In genomic region chr1:66176838-66177105, GRCm38 (mm10) we compare ENCODE assay signal across 11 mouse cellular contexts. TPM values are rescaled to one million over a fixed set of nuclear protein-coding genes. Genes with fewer than 3 reads are reported as not detected.
DNase-seq lines count a peak whose midpoint lies in the region; ATAC-seq and TF ChIP-seq lines count a peak whose summit lies in the region.
"Had no signal": no experiment of that assay in that cellular context is flagged by ENCODE, and none has a peak within 500 bp of the region (broad histone marks: within the 10 kb centered on the region; RNA-seq: fewer than 3 reads in every experiment).

No protein-coding gene starts in this region.

- TF ChIP-seq POLR2A in CH12.LX (IDR thresholded peaks at IDR 0.05; ENCODE audit: low read depth, low read length): no peak

- TF ChIP-seq RAD21 in CH12.LX (IDR thresholded peaks at IDR 0.05; ENCODE audit: low read depth, low read length): no peak

- no peak overlapping the region for H3K9ac ChIP-seq in CH12.LX (ENCODE audit: insufficient read depth, low read depth)
- H3K9ac ChIP-seq in hindbrain, embryonic 11.5 days (ENCODE audit: low read depth, low read length): peak overlapping the region; percentile 60; the same call in 1 of the 2 replicates
- H3K9ac ChIP-seq in midbrain, embryonic 14.5 days (replicated peaks; ENCODE audit: low read length): peak overlapping the region; percentile 96
- no peak overlapping the region for H3K9ac ChIP-seq in intestine, postnatal 0 days (ENCODE audit: low read depth, low read length)
- H3K9ac ChIP-seq: heart, embryonic 13.5 days had no signal

- H3K4me3 ChIP-seq in CH12.LX (replicated peaks in 1 of 3; ENCODE audit: low read depth in 2 of 3, low read length in 2 of 3, poor library complexity in 1 of 3): no peak overlapping the region
- peak overlapping the region; percentile 67 for H3K4me3 ChIP-seq in embryonic facial prominence, embryonic 10.5 days
- peak overlapping the region; percentile 54 for H3K4me3 ChIP-seq in hindbrain, embryonic 11.5 days (ENCODE audit: low read depth, low read length)
- H3K4me3 ChIP-seq in midbrain, embryonic 14.5 days (replicated peaks; ENCODE audit: low read depth, low read length): peak overlapping the region; percentile 69
- no peak overlapping the region for H3K4me3 ChIP-seq in intestine, postnatal 0 days (ENCODE audit: low read depth, low read length)

- H3K27me3 ChIP-seq in CH12.LX (replicated peaks): no peaks in the 10 kb centered on the region
- peaks cover 27% of the 10 kb centered on the region for H3K27me3 ChIP-seq in embryonic facial prominence, embryonic 10.5 days (replicated peaks; ENCODE audit: low read depth, poor library complexity, severe bottlenecking)
- no peaks in the 10 kb centered on the region for H3K27me3 ChIP-seq in hindbrain, embryonic 11.5 days (ENCODE audit: control insufficient read depth, insufficient read depth, low read length)
- no peaks in the 10 kb centered on the region for H3K27me3 ChIP-seq in midbrain, embryonic 14.5 days (ENCODE audit: control insufficient read depth, insufficient read depth, low read length)
- H3K27me3 ChIP-seq in intestine, postnatal 0 days (replicated peaks; ENCODE audit: control insufficient read depth, insufficient read depth, low read length): no peaks in the 10 kb centered on the region

- H3K27ac ChIP-seq in CH12.LX (ENCODE audit: insufficient read depth, low read depth): no peak overlapping the region
- H3K27ac ChIP-seq in embryonic facial prominence, embryonic 10.5 days (replicated peaks): no peak overlapping the region
- no peak overlapping the region for H3K27ac ChIP-seq in hindbrain, embryonic 11.5 days (ENCODE audit: low read depth, low read length)
- peak overlapping the region; percentile 93 for H3K27ac ChIP-seq in midbrain, embryonic 14.5 days (replicated peaks; ENCODE audit: low read depth, low read length)
- H3K27ac ChIP-seq in intestine, postnatal 0 days (ENCODE audit: low read depth, low read length): no peak overlapping the region
- H3K27ac ChIP-seq: heart, embryonic 13.5 days had no signal

- H3K36me3 ChIP-seq in CH12.LX (replicated peaks in 1 of 2; ENCODE audit: control insufficient read depth in 1 of 2, insufficient read depth in 1 of 2, low read length in 1 of 2): no peaks in the 10 kb centered on the region
- no peaks in the 10 kb centered on the region for H3K36me3 ChIP-seq in embryonic facial prominence, embryonic 10.5 days (replicated peaks)
- H3K36me3 ChIP-seq in hindbrain, embryonic 11.5 days (ENCODE audit: control insufficient read depth, insufficient read depth, low read length): no peaks in the 10 kb centered on the region
- H3K36me3 ChIP-seq in midbrain, embryonic 14.5 days (ENCODE audit: control insufficient read depth, insufficient read depth, low read length): peaks cover 6% of the 10 kb centered on the region
- H3K36me3 ChIP-seq in intestine, postnatal 0 days (ENCODE audit: control insufficient read depth, insufficient read depth): no peaks in the 10 kb centered on the region
- H3K36me3 ChIP-seq: heart, embryonic 13.5 days had no signal

- 75% methylated on average over 2 of the region's 2 CpGs for WGBS in embryonic facial prominence, embryonic 10.5 days
- WGBS in hindbrain, embryonic 11.5 days: 57% methylated on average over 2 of the region's 2 CpGs
- 24% methylated on average over 2 of the region's 2 CpGs for WGBS in midbrain, embryonic 14.5 days
- WGBS in intestine, postnatal 0 days: 69% methylated on average over 2 of the region's 2 CpGs

- TF ChIP-seq EP300 in CH12.LX (IDR thresholded peaks at IDR 0.05; ENCODE audit: low read length): no peak

- no peaks in the 10 kb centered on the region for H3K79me2 ChIP-seq in CH12.LX (replicated peaks; ENCODE audit: control insufficient read depth, extremely low read depth, insufficient read depth, poor library complexity, severe bottlenecking)

- DNase-seq in CH12.LX (ENCODE audit: extremely low read depth): peak; percentile 40
- DNase-seq in embryonic facial prominence, embryonic 10.5 days (ENCODE audit: low spot score): no peak
- DNase-seq in hindbrain, embryonic 11.5 days (ENCODE audit: low spot score): peak; percentile 27
- peak; percentile 67 for DNase-seq in midbrain, embryonic 14.5 days
- DNase-seq in urinary bladder, postnatal 4 days (ENCODE audit: low spot score in 2 of 2): no peak
- DNase-seq in adrenal gland, postnatal 25 days: no peak
- DNase-seq: kidney, adult 2 months; right cerebral cortex, postnatal 25 days had no signal

- no peak for TF ChIP-seq CTCF in CH12.LX (conservative IDR thresholded peaks at IDR 0.05 in 1 of 2, IDR thresholded peaks at IDR 0.05 in 1 of 2; ENCODE audit: low read depth in 2 of 2, low read length in 2 of 2)
- no peak for TF ChIP-seq CTCF in intestine, postnatal 0 days (IDR thresholded peaks at IDR 0.05; ENCODE audit: low read depth)

- H3K9me3 ChIP-seq in CH12.LX (replicated peaks; ENCODE audit: low read length): no peaks in the 10 kb centered on the region
- H3K9me3 ChIP-seq in embryonic facial prominence, embryonic 10.5 days: no peaks in the 10 kb centered on the region
- H3K9me3 ChIP-seq in hindbrain, embryonic 11.5 days (ENCODE audit: control insufficient read depth, low read length): no peaks in the 10 kb centered on the region
- no peaks in the 10 kb centered on the region for H3K9me3 ChIP-seq in midbrain, embryonic 14.5 days (ENCODE audit: control insufficient read depth, low read length)
- no peaks in the 10 kb centered on the region for H3K9me3 ChIP-seq in intestine, postnatal 0 days (ENCODE audit: control insufficient read depth)
- H3K9me3 ChIP-seq: heart, embryonic 13.5 days had no signal

- ATAC-seq in hindbrain, embryonic 11.5 days (ENCODE audit: low FRiP score): no peak
- ATAC-seq in midbrain, embryonic 14.5 days (ENCODE audit: low FRiP score, low TSS enrichment): no peak
- ATAC-seq in frontal cortex, adult (ENCODE audit: low TSS enrichment): no peak
- no peak for ATAC-seq in intestine, postnatal 0 days

- dilution Hi-C loops in CH12.LX (cut with MboI; ENCODE audit: extremely low pct_ligation_motif_present, extremely low pct_unique_long_range_greater_than_20kb, low sequenced_read_pairs): no loop called here

- H3K4me1 ChIP-seq in CH12.LX (ENCODE audit: control insufficient read depth in 1 of 2, insufficient read depth in 2 of 2): peaks cover 0 to 21% of the 10 kb centered on the region in 2 experiments; a peak in 2 of 4 replicates
- peaks cover 24% of the 10 kb centered on the region for H3K4me1 ChIP-seq in embryonic facial prominence, embryonic 10.5 days
- no peaks in the 10 kb centered on the region for H3K4me1 ChIP-seq in hindbrain, embryonic 11.5 days (replicated peaks; ENCODE audit: control insufficient read depth, insufficient read depth, low read length)
- peaks cover 30% of the 10 kb centered on the region for H3K4me1 ChIP-seq in midbrain, embryonic 14.5 days (ENCODE audit: control insufficient read depth, insufficient read depth, low read length)
- no peaks in the 10 kb centered on the region; the same call in 1 of the 2 replicates for H3K4me1 ChIP-seq in intestine, postnatal 0 days (replicated peaks; ENCODE audit: control insufficient read depth, insufficient read depth, low read length)

- in situ Hi-C loops in CH12.LX (cut with MboI; ENCODE audit: low pct_ligation_motif_present, low pct_unique_long_range_greater_than_20kb, low sequenced_read_pairs): no loop called here

- H3K4me2 ChIP-seq in CH12.LX (ENCODE audit: insufficient read depth, low read depth, poor library complexity, severe bottlenecking): no peak overlapping the region
- peak overlapping the region; percentile 52 for H3K4me2 ChIP-seq in hindbrain, embryonic 11.5 days (replicated peaks; ENCODE audit: low read depth, low read length)
- H3K4me2 ChIP-seq in midbrain, embryonic 14.5 days (ENCODE audit: low read length): peak overlapping the region; percentile 68
- H3K4me2 ChIP-seq in intestine, postnatal 0 days (replicated peaks; ENCODE audit: low read depth): no peak overlapping the region

TF ChIP-seq in CH12.LX, 34 proteins besides CTCF, POLR2A, EP300 and RAD21:
- no peak for TF ChIP-seq E2F4 (IDR thresholded peaks at IDR 0.05; ENCODE audit: insufficient replicate concordance, low read depth, low read length)
- no peak for TF ChIP-seq MAFK (IDR thresholded peaks at IDR 0.05; ENCODE audit: insufficient replicate concordance, low read length)
- no peak for TF ChIP-seq HCFC1 (IDR thresholded peaks at IDR 0.05; ENCODE audit: low read depth, low read length)
- no peak for TF ChIP-seq ETS1 (conservative IDR thresholded peaks at IDR 0.05; ENCODE audit: low read depth, low read length)
- TF ChIP-seq ELF1 (IDR thresholded peaks at IDR 0.05; ENCODE audit: low read depth, low read length): no peak
- TF ChIP-seq MAZ (IDR thresholded peaks at IDR 0.05; ENCODE audit: low read depth, low read length): no peak
- TF ChIP-seq SIN3A (IDR thresholded peaks at IDR 0.05; ENCODE audit: low read length): no peak
- TF ChIP-seq MYC (IDR thresholded peaks at IDR 0.05; ENCODE audit: low read depth, low read length): no peak

RNA-seq across cellular contexts. Expression of gene Map2, which starts 1.7 kb away (rescaled TPM):
- 1.5 and 2.5 TPM in 2 replicates for total RNA-seq in CH12.LX (2012; rRNA removed)
- 5.0 and 5.9 TPM in 2 replicates for total RNA-seq in CH12.LX (2014; rRNA removed)
- 5.4 and 6.5 TPM in 2 replicates for polyA plus RNA-seq in CH12.LX (2012; ENCODE audit: insufficient read length, low read depth)
- 32.0 and 36.2 TPM in 2 replicates for polyA plus RNA-seq in embryonic facial prominence, embryonic 10.5 days (2016; fragmentation: Nextera tagmentation; extraction: Ambion mirVana)
- polyA plus RNA-seq in hindbrain, embryonic 11.5 days (2014; fragmentation: Nextera tagmentation; extraction: Ambion mirVana): 198 and 228 TPM in 2 replicates
- polyA plus RNA-seq in midbrain, embryonic 14.5 days (2014; fragmentation: Nextera tagmentation; extraction: Ambion mirVana): 489 and 491 TPM in 2 replicates
- total RNA-seq in adrenal gland, postnatal 25 days (2021): 25.1 and 25.6 TPM in 2 replicates
- 2.2 and 3.1 TPM in 2 replicates for polyA plus RNA-seq in intestine, postnatal 0 days (2015; fragmentation: Nextera tagmentation; extraction: Ambion mirVana)

Comparison
In these comparisons a context has a peak if more than half of its experiments do, and no peak if none do; other contexts are left out.
1. DNase-seq: peak in CH12.LX (single experiment), hindbrain, embryonic 11.5 days (single experiment) and midbrain, embryonic 14.5 days (single experiment); none in embryonic facial prominence, embryonic 10.5 days (single experiment), urinary bladder, postnatal 4 days (0 of 2) and adrenal gland, postnatal 25 days (single experiment).
2. H3K4me2 ChIP-seq: peak in hindbrain, embryonic 11.5 days (single experiment) and midbrain, embryonic 14.5 days (single experiment); none in CH12.LX (single experiment) and intestine, postnatal 0 days (single experiment).
3. H3K4me3 ChIP-seq: peak in embryonic facial prominence, embryonic 10.5 days (single experiment), hindbrain, embryonic 11.5 days (single experiment) and midbrain, embryonic 14.5 days (single experiment); none in CH12.LX (0 of 3) and intestine, postnatal 0 days (single experiment).
4. H3K9ac ChIP-seq: peak in hindbrain, embryonic 11.5 days (single experiment) and midbrain, embryonic 14.5 days (single experiment); none in CH12.LX (single experiment) and intestine, postnatal 0 days (single experiment).